Mouse (Mus musculus) ES-E14 (cell line): ENCODE data around the gene Gm525.

Experiments used
- CHD2 ChIP-seq: IDR thresholded peaks from 2 replicates; pipeline ENCODE4 v1.6.1; 2014; ENCODE audit warnings: mild to moderate bottlenecking, low read depth, low read length, inconsistent platforms
- HCFC1 ChIP-seq: IDR thresholded peaks from 2 replicates; pipeline ENCODE4 v1.6.1; 2012; ENCODE audit warnings: low read length, inconsistent platforms, borderline replicate concordance; ENCODE audit not compliant: insufficient read depth
- ZC3H11A ChIP-seq: IDR thresholded peaks from 2 replicates; pipeline ENCODE4 v1.6.1; 2012; ENCODE audit warnings: low read depth, mild to moderate bottlenecking, inconsistent platforms, low read length, borderline replicate concordance
- ZNF384 ChIP-seq: IDR thresholded peaks from 2 replicates; pipeline ENCODE4 v1.6.1; 2012; ENCODE audit warnings: low read depth, low read length, inconsistent platforms

DNA sequence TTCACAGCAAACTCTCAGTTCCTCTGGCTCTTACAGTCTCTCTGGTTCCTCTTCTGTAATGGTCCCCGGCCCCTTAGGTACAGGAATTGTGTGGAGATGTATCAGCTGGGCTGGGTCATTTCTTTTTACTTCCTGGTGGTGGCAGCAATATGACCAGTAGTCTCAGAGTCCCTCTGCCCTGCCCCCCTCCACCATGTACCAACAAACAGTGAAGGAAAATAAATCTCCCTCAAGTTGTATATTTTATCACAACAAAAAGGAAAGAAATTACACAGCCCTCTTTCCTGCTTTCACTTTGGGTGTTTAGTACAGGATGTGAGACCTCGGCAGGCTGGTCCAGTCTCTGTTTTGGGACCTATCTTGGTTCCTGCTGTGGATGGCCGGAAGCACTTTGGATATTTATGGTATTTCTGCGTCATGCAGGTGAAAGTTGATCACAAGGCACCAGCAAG is 2.8 kb downstream of the Gm525 start:
- TF ChIP-seq HCFC1 = no peak
- TF ChIP-seq CHD2 = no peak
- no peak for TF ChIP-seq ZC3H11A
- no peak for TF ChIP-seq ZNF384
